Mouse (Mus musculus): ENCODE results near the gene Vmn2r57. TPM values are rescaled to one million over a fixed set of nuclear protein-coding genes. Genes with fewer than 3 reads are reported as not detected.
"Not testable (repeated sequence)": the region's sequence is repeated elsewhere in the genome, so short reads cannot be mapped to it uniquely, and the experiment has no call there.

The Vmn2r57 gene
- 0.64 and 0.77 TPM in 2 replicates for polyA plus RNA-seq (2015; fragmentation: Nextera tagmentation; extraction: Ambion mirVana)

DNA sequence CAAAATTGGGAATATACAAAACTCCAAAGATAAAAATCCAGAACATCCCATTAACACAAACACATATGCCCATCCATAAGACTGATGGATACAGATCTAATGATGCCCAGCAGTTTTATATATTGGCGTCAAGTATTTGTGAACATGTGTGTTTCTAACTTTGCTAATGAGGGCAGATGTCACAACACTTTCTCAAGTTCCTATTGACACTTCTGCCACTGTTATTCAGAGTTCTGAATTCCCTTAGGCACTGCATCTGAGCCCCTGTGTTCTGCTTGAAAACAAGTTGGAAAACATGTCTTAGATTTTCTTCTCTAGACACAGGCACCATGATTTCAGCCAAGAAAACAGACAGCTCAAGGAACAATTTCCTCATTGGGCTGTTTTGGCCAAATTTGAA lies at the start of gene Vmn2r57:
Gene Vmn2r57 (minus strand): TSS at position 101 of the 400 bp plus-strand sequence.
- not testable (repeated sequence) for H3K9me3 ChIP-seq (replicated peaks); H3K36me3 ChIP-seq; H3K27ac ChIP-seq (replicated peaks); ATAC-seq (ENCODE audit: low FRiP score); H3K4me1 ChIP-seq; H3K9ac ChIP-seq (replicated peaks); H3K4me3 ChIP-seq (replicated peaks); H3K4me2 ChIP-seq; H3K27me3 ChIP-seq (replicated peaks)
- 73% methylated on average over 1 of the region's 1 CpGs for WGBS

DNA sequence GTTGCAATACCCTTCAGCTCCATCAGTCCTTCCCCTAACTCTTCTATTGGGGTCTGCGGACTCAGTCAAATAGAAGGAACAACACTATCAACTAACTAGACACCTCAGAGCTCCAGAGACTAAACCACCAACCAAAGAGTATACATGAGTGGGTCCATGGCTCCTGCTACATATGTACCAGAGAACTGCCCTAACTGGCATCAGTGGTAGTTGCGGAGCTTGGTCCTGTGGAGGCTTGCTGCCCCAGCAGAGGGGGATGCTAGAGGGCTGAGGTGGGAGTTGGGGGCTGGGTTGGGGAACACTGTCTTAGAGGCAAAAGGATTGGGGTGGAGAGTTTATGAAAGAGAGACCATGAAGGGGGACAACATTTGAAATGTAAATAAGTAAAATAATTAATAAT lies 49.4 kb upstream of the Vmn2r57 start:
- Histone ChIP-seq H3K9ac (replicated peaks) (no peak overlapping the region), H3K27me3 (replicated peaks) (no peaks in the 10 kb centered on the region), H3K4me1 (peaks cover 10% of the 10 kb centered on the region; the same call in 1 of the 2 replicates), H3K27ac (replicated peaks) (no peak overlapping the region), H3K36me3 (peaks cover 6% of the 10 kb centered on the region), H3K9me3 (replicated peaks) (0 out of 2 replicates have a peak, but pooled peaks cover 2% of the 10 kb centered on the region), H3K4me2 (no peak overlapping the region), H3K4me3 (replicated peaks) (no peak overlapping the region)
- 96% methylated on average over 2 of the region's 2 CpGs for WGBS
- ATAC-seq (ENCODE audit: low FRiP score): no peak

DNA sequence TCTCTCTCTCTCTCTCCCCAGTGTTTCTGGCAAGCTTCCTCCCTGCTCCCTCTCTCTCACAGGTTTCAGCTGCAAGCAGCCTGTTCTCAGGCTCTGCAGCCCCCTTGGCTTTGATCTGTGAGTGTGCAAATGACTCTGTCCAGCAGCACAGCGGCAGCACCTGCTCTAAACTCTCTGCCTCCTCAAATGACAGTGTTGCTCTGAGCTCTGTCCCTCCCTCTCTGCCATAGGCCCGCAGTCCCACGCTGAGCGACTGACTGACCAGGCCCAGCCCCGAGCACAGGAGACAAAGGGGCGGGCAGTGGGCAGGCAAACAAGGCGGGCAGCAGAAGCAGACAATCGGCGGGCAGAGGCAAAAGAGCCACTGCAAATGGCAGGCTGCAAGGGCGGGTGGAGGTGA lies 3.4 kb upstream of the Vmn2r57 start:
- no peaks in the 10 kb centered on the region for H3K27me3 ChIP-seq (replicated peaks)
- peak overlapping the region; percentile 30; the same call in 1 of the 2 replicates for H3K9ac ChIP-seq (replicated peaks)
- H3K4me1 ChIP-seq: no peaks in the 10 kb centered on the region
- H3K27ac ChIP-seq (replicated peaks): no peak overlapping the region
- ATAC-seq (ENCODE audit: low FRiP score): peak; percentile 57; the same call in 1 of the 2 replicates
- H3K9me3 ChIP-seq (replicated peaks): no peaks in the 10 kb centered on the region
- no peaks in the 10 kb centered on the region for H3K36me3 ChIP-seq
- WGBS: 9% methylated on average over 10 of the region's 10 CpGs
- H3K4me2 ChIP-seq: peak overlapping the region; percentile 28
- H3K4me3 ChIP-seq (replicated peaks): no peak overlapping the region

DNA sequence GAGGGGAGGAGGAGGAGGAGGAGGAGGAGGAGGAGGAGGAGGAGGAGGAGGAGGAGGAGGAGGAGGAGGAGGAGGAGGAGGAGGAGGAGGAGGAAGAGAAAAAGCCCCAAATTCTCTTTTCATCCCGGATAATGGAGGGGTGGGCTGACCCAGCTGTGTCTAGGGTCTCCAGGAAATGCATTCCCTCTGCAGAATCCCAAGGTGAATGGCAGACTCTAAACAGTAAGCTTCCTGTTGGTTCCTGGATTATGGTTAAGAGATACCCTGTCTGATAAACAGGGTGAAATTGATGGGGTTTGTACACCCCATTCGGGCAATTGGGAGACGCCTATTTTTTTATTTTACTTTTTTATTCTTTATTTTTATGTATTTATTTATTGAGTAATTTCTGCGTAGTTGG lies 54.4 kb downstream of the Vmn2r57 start:
- no peaks in the 10 kb centered on the region for H3K9me3 ChIP-seq (replicated peaks)
- H3K27ac ChIP-seq (replicated peaks): no peak overlapping the region
- peak overlapping the region; percentile 23 for H3K4me3 ChIP-seq (replicated peaks)
- peak; percentile 33; the same call in 1 of the 2 replicates for ATAC-seq (ENCODE audit: low FRiP score)
- no peaks in the 10 kb centered on the region for H3K27me3 ChIP-seq (replicated peaks)
- peaks cover 5% of the 10 kb centered on the region; the same call in 1 of the 2 replicates for H3K4me1 ChIP-seq
- no peaks in the 10 kb centered on the region for H3K36me3 ChIP-seq
- 73% methylated on average over 4 of the region's 4 CpGs for WGBS
- H3K4me2 ChIP-seq: peak overlapping the region; percentile 63
- no peak overlapping the region for H3K9ac ChIP-seq (replicated peaks)

DNA sequence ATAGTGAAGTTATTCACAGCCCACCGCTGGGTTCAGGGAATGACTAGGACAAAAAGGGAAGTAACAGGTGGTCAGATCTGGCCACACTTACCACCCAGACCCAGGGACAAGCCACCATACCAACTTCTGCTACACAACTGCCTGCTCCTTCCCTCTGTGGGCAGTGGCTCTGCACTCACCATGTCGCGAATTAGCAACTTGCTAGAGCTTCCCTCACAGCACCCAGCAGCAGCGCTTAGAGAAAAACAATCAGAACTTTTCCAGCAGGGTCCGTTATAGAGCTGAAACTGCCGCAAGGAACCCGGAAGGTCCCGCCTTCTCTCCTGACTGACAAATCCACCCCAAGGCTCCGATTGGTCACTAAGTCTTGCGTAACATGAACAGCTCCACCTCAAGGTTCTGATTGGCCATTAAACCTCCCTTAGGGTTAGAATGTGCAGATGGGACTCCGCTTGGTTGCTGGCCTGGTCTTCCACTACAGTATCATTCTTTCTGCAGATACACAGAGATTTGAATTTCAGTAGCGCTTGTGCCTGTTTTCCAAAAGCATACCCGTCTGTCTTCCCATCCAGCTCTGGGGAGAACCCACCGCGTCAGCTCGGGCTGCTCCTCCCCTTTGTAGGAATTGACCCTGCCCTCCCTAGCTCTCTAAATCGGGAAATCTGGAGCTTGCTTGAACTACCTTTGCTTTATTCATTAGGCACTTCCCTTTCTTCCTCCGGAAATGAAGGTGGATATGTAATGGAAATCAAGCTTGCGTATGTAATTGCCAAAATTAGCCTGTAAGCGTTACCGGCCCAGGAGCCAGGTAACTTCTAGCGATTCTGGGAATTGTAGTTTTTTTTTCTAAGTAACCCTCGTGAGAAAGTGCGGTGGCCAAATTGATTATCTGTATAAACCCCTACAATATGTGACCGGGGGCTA lies 55.2 kb downstream of the Vmn2r57 start, which contains the start of gene AI987944:
Gene AI987944 (minus strand): TSS at position 332 of the 924 bp plus-strand sequence.
- H3K36me3 ChIP-seq: no peaks in the 10 kb centered on the region
- H3K4me3 ChIP-seq (replicated peaks): peak within 1 kb of the TSS; percentile 59
- peak; percentile 99 for ATAC-seq (ENCODE audit: low FRiP score)
- H3K9me3 ChIP-seq (replicated peaks): no peaks in the 10 kb centered on the region
- H3K27me3 ChIP-seq (replicated peaks): no peaks in the 10 kb centered on the region
- peak within 1 kb of the TSS; percentile 63 for H3K4me2 ChIP-seq
- H3K27ac ChIP-seq (replicated peaks): peak within 1 kb of the TSS; percentile 91
- peaks cover 5% of the 10 kb centered on the region; the same call in 1 of the 2 replicates for H3K4me1 ChIP-seq
- WGBS: 1% methylated on average over 25 of the region's 25 CpGs
- H3K9ac ChIP-seq (replicated peaks): peak within 1 kb of the TSS; percentile 56

Other genes starting within 250 kb of the Vmn2r57 start
- 9.3 and 10.4 TPM in 2 replicates for gene AI987944, start 55.3 kb downstream of the Vmn2r57 start, polyA plus RNA-seq (2015; fragmentation: Nextera tagmentation; extraction: Ambion mirVana)
- gene Gm20449, start 50.7 kb upstream of the Vmn2r57 start, polyA plus RNA-seq (2015; fragmentation: Nextera tagmentation; extraction: Ambion mirVana): 0.09 and 0.20 TPM in 2 replicates
- 4.4 and 6.2 TPM in 2 replicates for gene AW146154, start 51.2 kb upstream of the Vmn2r57 start, polyA plus RNA-seq (2015; fragmentation: Nextera tagmentation; extraction: Ambion mirVana)
- 0.19 TPM in 1 of 2 replicates, not detected in the other for gene Gm6871, start 125.0 kb upstream of the Vmn2r57 start, polyA plus RNA-seq (2015; fragmentation: Nextera tagmentation; extraction: Ambion mirVana)
- 12.3 and 12.8 TPM in 2 replicates for gene 2610021A01Rik, start 150.5 kb upstream of the Vmn2r57 start, polyA plus RNA-seq (2015; fragmentation: Nextera tagmentation; extraction: Ambion mirVana)
- 21.9 and 24.0 TPM in 2 replicates for gene Zfp788, start 184.5 kb upstream of the Vmn2r57 start, polyA plus RNA-seq (2015; fragmentation: Nextera tagmentation; extraction: Ambion mirVana)

All from neural tube, embryonic 15.5 days (tissue).